Mouse (Mus musculus) inflammation-experienced regulatory T-cells, adult 16 weeks (primary cell): ENCODE measurements around the gene Rpl35a. TPM values are rescaled to one million over a fixed set of nuclear protein-coding genes. Genes with fewer than 3 reads are reported as not detected.

Source experiments
- polyA plus RNA-seq: library from polyadenylated mRNA; unstranded; fragments of 100-300 nt; shearing (Covaris generic); gene quantifications from one replicate; pipeline ENCODE4 v1.2.1, GENCODE M21; 2017

The Rpl35a gene
- 658 TPM for polyA plus RNA-seq

DNA sequence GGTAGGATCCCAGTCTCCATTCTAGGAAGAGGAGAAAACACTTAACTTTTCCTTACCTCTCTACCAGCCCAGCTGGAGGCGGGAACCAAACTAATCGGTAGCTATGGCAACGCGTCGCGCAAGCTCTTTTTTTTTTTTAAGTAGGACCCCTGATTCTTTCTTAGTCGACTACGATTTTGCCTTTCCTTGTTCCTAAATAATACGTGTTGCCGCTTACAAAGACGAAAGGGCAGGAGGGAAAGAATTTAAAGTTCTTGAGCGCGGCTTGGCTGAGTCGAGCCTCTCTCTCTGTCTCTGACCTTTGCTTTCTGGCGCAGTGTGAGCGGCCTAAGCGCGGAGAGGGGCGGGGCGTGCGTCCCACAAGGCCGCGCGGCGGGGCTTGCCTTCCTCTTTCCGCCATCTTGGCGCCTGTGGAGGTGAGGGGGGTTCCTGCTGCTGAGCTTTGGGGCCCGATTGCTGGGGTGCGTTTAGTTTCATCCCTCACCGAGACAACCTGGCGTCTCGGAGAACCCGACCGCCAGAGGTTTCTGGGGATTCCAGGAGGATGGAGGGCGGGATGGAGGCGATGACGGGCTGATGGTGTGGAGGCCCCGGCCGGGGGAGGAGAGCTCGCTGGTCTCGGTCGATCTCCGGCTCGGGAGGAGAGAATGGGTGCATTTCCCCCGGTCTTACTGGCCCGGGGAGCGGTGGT lies at the start of gene Rpl35a, which contains the start of gene Iqcg:
Gene Rpl35a, plus strand, starts transcription at position 359 of the 691 bp plus-strand sequence.
Gene Iqcg, minus strand, starts transcription at position 124 of the 691 bp plus-strand sequence.

DNA sequence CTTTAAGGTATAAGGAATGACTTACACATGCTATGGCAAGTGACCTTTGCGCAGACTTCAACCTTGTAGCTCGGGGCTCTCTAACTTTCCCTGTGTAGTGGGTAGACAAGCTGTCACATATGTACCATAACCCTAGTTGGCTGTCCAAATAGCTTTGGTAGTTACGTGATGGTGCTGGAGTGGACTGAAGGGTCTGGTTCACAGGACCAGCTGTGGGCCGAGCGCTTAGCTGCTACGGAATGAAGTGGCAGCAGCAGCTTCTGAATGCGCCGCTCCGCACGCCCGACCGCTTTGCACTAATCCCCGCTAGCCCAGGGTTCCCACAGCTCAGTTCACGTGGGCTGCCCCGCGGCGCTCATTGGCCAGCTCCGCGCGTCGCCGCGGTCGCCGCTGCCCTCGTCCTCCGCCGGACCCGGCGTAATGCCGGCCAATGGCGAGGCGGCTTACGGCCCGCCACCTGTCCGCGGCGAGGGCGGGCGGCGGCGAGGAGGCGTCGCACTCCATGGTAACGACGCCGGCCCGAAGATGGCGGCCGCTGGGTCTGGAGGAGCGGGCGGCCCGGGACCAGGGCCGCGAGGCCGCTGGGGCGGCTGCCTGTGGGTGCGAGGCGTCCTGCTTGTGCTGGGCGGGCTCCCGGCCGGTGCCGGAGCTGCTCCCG lies 5.9 kb downstream of the Rpl35a start, which contains the start of gene Lmln:
Gene Lmln, plus strand, starts transcription at position 498 of the 658 bp plus-strand sequence.

Other genes starting within 250 kb of the Rpl35a start
- not detected for gene Smbd1, start 246.0 kb upstream of the Rpl35a start, polyA plus RNA-seq
- gene Fyttd1, start 179.0 kb upstream of the Rpl35a start, polyA plus RNA-seq: 90.1 TPM
- 23.0 TPM for gene Rubcn, start 178.7 kb upstream of the Rpl35a start, polyA plus RNA-seq
- gene Lrch3, start 142.4 kb upstream of the Rpl35a start, polyA plus RNA-seq: 108 TPM
- gene Iqcg, start 235 bp upstream of the Rpl35a start, polyA plus RNA-seq: 0.49 TPM
- gene Lmln, start 6.1 kb downstream of the Rpl35a start, polyA plus RNA-seq: 0.38 TPM
- gene Osbpl11, start 128.6 kb downstream of the Rpl35a start, polyA plus RNA-seq: 10.8 TPM
- gene Snx4, start 195.0 kb downstream of the Rpl35a start, polyA plus RNA-seq: 132 TPM